Mouse (Mus musculus): ENCODE measurements around the gene Dync1i1.

GRCm38 (mm10) chr6:5935587-5936353, 210.3 kb downstream of the Dync1i1 start:
- TF ChIP-seq POLR2A (IDR thresholded peaks at IDR 0.05; ENCODE audit: insufficient read length, low read depth) (no peak), TCF12 (IDR thresholded peaks at IDR 0.05; ENCODE audit: insufficient read depth, poor library complexity, severe bottlenecking) (no peak), CEBPB (IDR thresholded peaks at IDR 0.05; ENCODE audit: insufficient read depth, poor library complexity, severe bottlenecking) (no peak), REST (IDR thresholded peaks at IDR 0.05; ENCODE audit: insufficient read depth, insufficient read length) (no peak), TCF3 (IDR thresholded peaks at IDR 0.05; ENCODE audit: insufficient read length, low read depth) (no peak), MYOG (IDR thresholded peaks at IDR 0.05; ENCODE audit: control insufficient read depth in 1 of 3, insufficient read depth in 1 of 3, insufficient read length in 2 of 3, low read depth in 2 of 3) (no peak), SRF (IDR thresholded peaks at IDR 0.05; ENCODE audit: control insufficient read depth, insufficient read length, low read depth) (no peak), MYOD1 (IDR thresholded peaks at IDR 0.05; ENCODE audit: control insufficient read depth in 1 of 3, insufficient read length in 2 of 3, low read depth in 2 of 3) (no peak)
